Mouse (Mus musculus) testis, adult 2 months (tissue): ENCODE data around the gene Defb13. TPM values are rescaled to one million over a fixed set of nuclear protein-coding genes. Genes with fewer than 3 reads are reported as not detected.
"Not testable (repeated sequence)": the region's sequence is repeated elsewhere in the genome, so short reads cannot be mapped to it uniquely, and the experiment has no call there.

ENCODE experiments used
- H3K27ac ChIP-seq: fragments of 200-500 bp; 2 replicates; pipeline ENCODE4 v1.5.1; 2012; ENCODE audit warnings: low read depth, low read length; ENCODE audit not compliant: control insufficient read depth, insufficient read depth
- H3K27me3 ChIP-seq: fragments of 200-500 bp; 2 replicates; pipeline ENCODE4 v1.6.1; 2012; ENCODE audit warnings: mild to moderate bottlenecking, low read length, moderate library complexity; ENCODE audit not compliant: control insufficient read depth, insufficient read depth
- H3K36me3 ChIP-seq: fragments of 200-500 bp; 2 replicates; pipeline ENCODE4 v1.6.1; 2012; ENCODE audit warnings: mild to moderate bottlenecking, low read length; ENCODE audit not compliant: control insufficient read depth, insufficient read depth
- H3K4me1 ChIP-seq: fragments of 200-500 bp; 2 replicates; pipeline ENCODE4 v1.6.1; 2012; ENCODE audit warnings: low read length; ENCODE audit not compliant: control insufficient read depth, insufficient read depth
- H3K4me3 ChIP-seq: fragments of 200-500 bp; 2 replicates; pipeline ENCODE4 v1.5.1; 2012; ENCODE audit warnings: low read depth, mild to moderate bottlenecking, low read length, moderate library complexity, mixed read lengths; ENCODE audit not compliant: control insufficient read depth
- CTCF ChIP-seq: fragments of 200-500 bp; IDR thresholded peaks from 2 replicates; pipeline ENCODE4 v1.5.1; 2012; ENCODE audit warnings: low read depth, mild to moderate bottlenecking, inconsistent platforms, low read length, moderate library complexity; ENCODE audit not compliant: control insufficient read depth, insufficient read depth, insufficient replicate concordance
- POLR2A ChIP-seq: fragments of 200-500 bp; IDR thresholded peaks from 2 replicates; pipeline ENCODE4 v1.6.1; 2012; ENCODE audit warnings: low read depth, mild to moderate bottlenecking, inconsistent platforms, low read length, moderate library complexity; ENCODE audit not compliant: control insufficient read depth
- polyA plus RNA-seq: library from polyadenylated mRNA; depleted of rRNA; stranded (reverse); fragments of >200 nt; gene quantifications from 2 replicates; pipeline ENCODE4 v1.2.3, GENCODE M21; 2012; rRNA removed

Gene Defb13
- polyA plus RNA-seq = not detected in 2 replicates

DNA sequence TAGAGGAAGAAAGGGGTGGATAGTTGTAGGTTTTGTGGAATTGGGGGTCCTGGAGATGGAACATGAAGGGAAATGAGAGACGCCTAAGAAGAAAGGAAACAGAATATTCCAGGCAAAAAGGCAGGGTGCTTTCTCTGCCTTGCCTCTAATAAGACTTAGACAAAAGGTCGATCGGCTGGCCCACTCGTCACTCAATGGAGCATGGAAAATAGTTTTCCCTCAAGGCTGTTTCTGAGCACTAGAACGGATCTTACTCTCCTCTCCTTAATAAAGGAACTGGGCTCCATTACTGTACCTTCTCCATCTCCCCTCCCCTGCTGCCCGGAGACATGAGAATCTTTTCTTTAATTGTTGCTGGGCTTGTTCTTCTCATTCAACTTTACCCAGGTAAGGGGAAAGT, at the start of gene Defb13:
Gene Defb13, plus strand, starts transcription at position 301 of the 400 bp plus-strand sequence.
- Histone ChIP-seq H3K4me3 (no peak within 1 kb of the TSS), H3K27ac (no peak within 1 kb of the TSS), H3K4me1 (no peaks in the 10 kb centered on the region), H3K36me3 (no peaks in the 10 kb centered on the region), H3K27me3 (no peaks in the 10 kb centered on the region)
- TF ChIP-seq CTCF (no peak), POLR2A (no peak)

DNA sequence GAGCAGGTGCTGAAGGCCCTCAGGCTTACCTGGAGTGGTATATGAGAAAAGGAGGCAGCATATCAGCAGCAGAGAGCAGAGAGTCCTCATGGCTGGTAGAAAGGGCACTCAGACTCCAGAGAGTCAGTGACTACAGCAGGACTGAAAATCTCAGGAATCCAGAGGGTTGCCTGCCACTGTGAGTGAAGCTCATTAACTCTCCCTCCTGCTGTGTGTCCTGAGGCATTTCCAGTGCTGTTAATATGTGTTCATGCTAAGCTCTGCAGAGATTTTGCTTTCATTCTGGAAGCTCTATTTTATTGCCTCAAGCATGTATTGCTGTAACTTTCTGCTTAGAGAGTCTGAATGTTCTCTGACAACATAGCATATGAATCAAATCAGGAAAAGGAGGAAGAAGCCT, 40.3 kb upstream of the Defb13 start, which contains the start of gene Defb11:
Gene Defb11, minus strand, starts transcription at position 123 of the 400 bp plus-strand sequence.
- H3K4me1 ChIP-seq, H3K36me3 ChIP-seq, H3K27ac ChIP-seq, H3K4me3 ChIP-seq, H3K27me3 ChIP-seq: not testable (repeated sequence)

DNA sequence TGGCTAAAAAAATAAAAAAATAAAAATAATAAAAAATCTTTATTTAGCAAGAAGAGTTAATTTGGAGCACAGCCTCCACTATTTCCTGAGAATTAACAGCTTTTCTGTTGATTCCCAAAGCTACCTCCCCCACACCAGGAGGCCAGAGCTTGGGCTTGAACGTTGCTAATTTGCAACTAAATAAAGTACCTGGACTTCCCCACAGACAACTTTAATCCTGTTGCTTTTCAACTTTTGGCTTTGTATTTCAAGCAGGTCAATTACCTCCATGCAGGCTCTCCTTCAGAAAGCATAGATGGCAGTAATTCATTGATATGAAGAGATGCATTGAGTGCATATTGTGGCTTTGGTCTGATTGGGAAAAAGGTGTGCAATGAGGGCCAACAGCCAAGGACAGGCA, 34.6 kb upstream of the Defb13 start:
- H3K4me1 ChIP-seq = no peaks in the 10 kb centered on the region
- H3K27me3 ChIP-seq = no peaks in the 10 kb centered on the region
- TF ChIP-seq CTCF (no peak), POLR2A (no peak)
- H3K27ac ChIP-seq = no peak overlapping the region
- no peaks in the 10 kb centered on the region for H3K36me3 ChIP-seq
- no peak overlapping the region for H3K4me3 ChIP-seq

DNA sequence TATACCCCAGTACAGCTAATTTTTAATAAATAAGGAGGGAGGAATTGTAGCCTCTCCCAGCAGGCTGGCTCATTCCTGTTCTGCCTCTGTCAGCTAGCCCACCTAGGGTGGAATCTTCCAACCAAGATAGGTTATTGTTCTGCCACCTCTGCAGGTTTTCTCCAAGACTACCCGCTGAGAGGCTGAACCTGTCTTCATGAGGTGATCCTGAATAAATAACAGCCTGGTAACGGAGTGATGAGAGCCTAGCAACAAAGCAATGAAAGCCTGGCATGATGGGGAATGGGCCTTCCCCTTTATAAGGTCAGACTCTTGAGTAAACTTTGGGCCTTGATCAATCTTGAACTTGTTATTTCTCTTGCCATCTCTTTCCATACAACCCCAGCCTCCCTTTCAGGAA, 34.0 kb upstream of the Defb13 start:
- Histone ChIP-seq H3K27me3 (no peaks in the 10 kb centered on the region), H3K4me1 (no peaks in the 10 kb centered on the region), H3K4me3 (no peak overlapping the region), H3K27ac (no peak overlapping the region), H3K36me3 (no peaks in the 10 kb centered on the region)
- TF ChIP-seq CTCF (no peak), POLR2A (no peak)

DNA sequence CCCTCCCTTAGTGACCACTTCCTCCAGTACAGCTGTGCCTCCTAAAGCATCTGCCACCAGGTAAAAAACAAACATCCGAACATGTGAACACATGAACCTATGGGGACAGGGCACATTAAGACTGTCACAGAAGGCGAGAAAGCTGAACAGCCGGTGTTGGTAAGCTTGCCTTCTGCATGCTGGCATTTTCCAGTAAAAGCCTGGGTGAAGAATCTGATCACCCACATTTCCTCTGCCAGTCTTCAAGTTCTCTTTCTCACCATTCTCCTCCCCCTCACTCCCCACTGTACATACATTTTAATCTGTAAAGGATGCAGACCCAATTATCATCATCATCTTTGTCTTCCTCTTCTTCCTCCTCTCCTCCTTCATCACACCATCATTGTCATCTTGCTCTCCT, 30.9 kb upstream of the Defb13 start:
- Histone ChIP-seq H3K4me1 (no peaks in the 10 kb centered on the region), H3K4me3 (no peak overlapping the region), H3K27me3 (no peaks in the 10 kb centered on the region), H3K27ac (no peak overlapping the region), H3K36me3 (no peaks in the 10 kb centered on the region)
- no peak for TF ChIP-seq CTCF
- TF ChIP-seq POLR2A = no peak

DNA sequence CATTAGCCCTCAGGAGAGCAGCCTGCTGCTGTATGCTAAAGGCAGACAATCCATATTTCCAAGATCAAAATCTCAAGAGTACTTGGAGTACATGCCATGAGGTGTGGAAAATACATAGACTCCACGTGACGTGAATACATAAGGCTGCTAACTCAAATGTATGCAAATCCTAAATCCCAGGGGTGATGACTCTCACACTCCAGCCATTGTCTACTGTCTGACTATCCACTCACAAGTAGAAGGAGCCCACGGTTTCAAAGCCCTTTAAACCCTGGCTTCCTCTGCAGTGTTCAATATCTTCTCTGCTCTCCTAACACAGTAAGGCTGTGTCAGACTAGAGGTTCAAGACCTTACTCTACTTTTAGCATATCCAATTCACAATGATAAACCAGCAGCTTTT, 15.8 kb upstream of the Defb13 start:
- not testable (repeated sequence) for H3K36me3 ChIP-seq, H3K27me3 ChIP-seq, H3K27ac ChIP-seq, H3K4me3 ChIP-seq, H3K4me1 ChIP-seq

DNA sequence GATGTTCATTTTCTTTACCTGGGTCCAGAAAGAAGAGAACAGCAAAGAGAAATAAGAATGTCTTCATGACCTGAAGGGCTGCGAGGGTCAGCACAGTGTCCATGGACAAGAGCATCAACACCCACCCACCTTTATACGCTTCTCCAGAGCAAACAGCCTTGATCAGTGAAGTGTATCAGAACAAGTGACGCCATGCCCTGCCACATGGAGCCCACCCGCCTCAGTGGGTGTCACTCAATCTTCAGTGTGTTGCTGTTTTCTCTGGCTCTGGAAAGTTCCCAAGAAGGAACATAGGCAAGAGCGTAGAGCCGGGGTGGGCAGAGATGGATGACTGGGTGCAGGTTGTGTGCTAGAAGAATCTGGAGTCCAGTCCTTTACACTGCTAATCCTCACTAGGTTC, 14.0 kb upstream of the Defb13 start, which contains the start of gene Defb15:
Gene Defb15, minus strand, starts transcription at position 101 of the 400 bp plus-strand sequence.
- no peak for TF ChIP-seq CTCF
- no peak for TF ChIP-seq POLR2A
- Histone ChIP-seq H3K4me3 (no peak within 1 kb of the TSS), H3K27ac (no peak within 1 kb of the TSS), H3K27me3 (no peaks in the 10 kb centered on the region), H3K36me3 (no peaks in the 10 kb centered on the region), H3K4me1 (no peaks in the 10 kb centered on the region)

DNA sequence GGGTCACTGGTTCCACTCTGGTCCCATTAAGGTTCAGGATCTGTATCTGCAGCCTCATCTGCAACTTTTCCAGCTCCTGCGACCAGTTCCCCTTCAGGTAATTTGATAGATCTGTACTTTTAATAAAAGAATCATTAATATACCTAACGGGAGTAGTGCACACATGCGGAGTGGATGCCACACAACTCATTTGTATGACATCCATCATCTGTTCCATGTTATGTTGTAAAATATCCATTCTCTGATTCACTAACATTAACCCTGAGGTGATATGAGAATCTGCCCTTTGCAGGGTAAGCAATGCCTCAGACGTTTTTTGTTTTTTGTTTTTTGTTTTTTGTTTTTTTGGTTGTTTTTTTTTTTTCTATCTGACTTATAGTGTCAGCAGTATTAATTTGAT, 8.5 kb upstream of the Defb13 start, which contains the start of gene Defb35:
Gene Defb35, plus strand, starts transcription at position 301 of the 400 bp plus-strand sequence.
- not testable (repeated sequence) for H3K4me1 ChIP-seq, H3K36me3 ChIP-seq, H3K4me3 ChIP-seq

More for the DNA sequence above, 8.5 kb upstream of the Defb13 start, which contains the start of gene Defb35:
- not testable (repeated sequence) for H3K27ac ChIP-seq, H3K27me3 ChIP-seq
